In the genomic region with DNA sequence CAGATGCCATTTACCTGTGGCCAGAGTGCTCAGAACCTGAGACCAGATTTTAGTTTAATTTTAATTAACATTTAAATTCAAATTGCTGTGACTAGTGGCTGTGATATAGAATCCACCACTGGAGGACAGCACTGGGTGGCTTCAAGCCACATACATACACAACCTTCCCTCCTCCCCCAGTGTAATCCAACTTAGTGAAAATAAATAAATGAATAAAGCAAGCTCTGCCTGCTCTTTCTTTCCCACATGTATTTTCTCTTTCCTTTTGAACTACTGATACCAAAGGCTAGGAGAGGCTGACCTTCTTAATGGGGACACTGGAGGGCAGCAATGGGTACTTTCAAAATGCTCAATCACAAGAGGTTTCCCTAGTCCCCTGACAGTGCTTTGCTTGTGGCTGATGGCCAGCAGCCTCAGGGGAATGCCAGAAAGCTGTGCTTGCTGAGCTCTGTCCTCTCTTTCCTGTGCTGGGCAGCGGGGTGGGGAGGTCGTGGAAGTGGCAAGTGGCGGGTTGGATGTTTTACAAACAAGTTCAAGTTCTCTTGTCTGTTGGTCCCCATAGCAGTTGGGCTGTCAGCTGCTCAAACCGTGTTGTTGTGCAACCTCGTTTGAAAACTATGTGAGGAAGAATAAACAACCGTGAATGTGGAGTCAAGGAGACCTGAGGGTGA, we compare ENCODE assay signal across 7 mouse cellular contexts.
A peak's percentile ranks its signal among the peaks of the same experiment; 100 is the strongest.
DNase-seq lines count a peak whose midpoint lies in the region; ATAC-seq and TF ChIP-seq lines count a peak whose summit lies in the region.
"Not testable (repeated sequence)": the region's sequence is repeated elsewhere in the genome, so short reads cannot be mapped to it uniquely, and the experiment has no call there.

No protein-coding gene starts in this region.

- not testable (repeated sequence) for DNase-seq in G1E (ENCODE audit: low spot score); hindbrain, postnatal 0 days (ENCODE audit: low spot score); stomach, postnatal 0 days (ENCODE audit: low spot score)
- DNase-seq in adrenal gland, postnatal 14 days = peak; percentile 7
- peak; percentile 89 for DNase-seq in liver, adult 2 months (ENCODE audit: extremely low read depth, low read depth, low spot score)
- peak; percentile 48 for DNase-seq in lung, embryonic 14.5 days
- DNase-seq in lung, postnatal 10 days = peak; percentile 51

- H3K27me3 ChIP-seq in G1E (ENCODE audit: insufficient read depth, low read length); hindbrain, postnatal 0 days (ENCODE audit: insufficient read depth, low read length); liver, adult 2 months (ENCODE audit: control insufficient read depth, insufficient read depth, low read length); lung, embryonic 14.5 days (ENCODE audit: insufficient read depth, low read length); stomach, postnatal 0 days (ENCODE audit: control insufficient read depth, insufficient read depth, low read length): not testable (repeated sequence)

- not testable (repeated sequence) for H3K4me2 ChIP-seq in hindbrain, postnatal 0 days (ENCODE audit: low read depth, low read length); lung, embryonic 14.5 days; stomach, postnatal 0 days (replicated peaks; ENCODE audit: low read depth)

- H3K9me3 ChIP-seq in G1E (replicated peaks); hindbrain, postnatal 0 days (ENCODE audit: low read length); lung, embryonic 14.5 days (ENCODE audit: low read depth, low read length); stomach, postnatal 0 days (ENCODE audit: control insufficient read depth, low read length): not testable (repeated sequence)

- not testable (repeated sequence) for H3K27ac ChIP-seq in hindbrain, postnatal 0 days; lung, embryonic 14.5 days (ENCODE audit: low read depth); stomach, postnatal 0 days (replicated peaks)
- H3K27ac ChIP-seq in liver, adult 2 months (replicated peaks; ENCODE audit: insufficient read depth, low read depth, low read length) = peak overlapping the region; percentile 25; the same call in 1 of the 2 replicates

- H3K36me3 ChIP-seq in G1E (replicated peaks); hindbrain, postnatal 0 days (ENCODE audit: insufficient read depth, low read length); liver, adult 2 months (ENCODE audit: control insufficient read depth, insufficient read depth, low read length); lung, embryonic 14.5 days (ENCODE audit: insufficient read depth); stomach, postnatal 0 days (ENCODE audit: control insufficient read depth, insufficient read depth, low read length): not testable (repeated sequence)

- not testable (repeated sequence) for H3K4me3 ChIP-seq in G1E (ENCODE audit: low read depth, low read length); hindbrain, postnatal 0 days (ENCODE audit: low read length); liver, adult 2 months (ENCODE audit: insufficient read depth, low read depth, low read length); lung, embryonic 14.5 days (ENCODE audit: low read depth, low read length); stomach, postnatal 0 days (ENCODE audit: low read depth, low read length)

- not testable (repeated sequence) for TF ChIP-seq POLR2A in liver, adult 2 months (IDR thresholded peaks at IDR 0.05; ENCODE audit: extremely low read depth, insufficient read depth, low read length)

- WGBS in hindbrain, postnatal 0 days = 83% methylated on average over 6 of the region's 6 CpGs
- 22% methylated on average over 6 of the region's 6 CpGs for WGBS in liver, adult 2 months
- 58% methylated on average over 6 of the region's 6 CpGs for WGBS in lung, embryonic 14.5 days
- WGBS in stomach, postnatal 0 days = 71% methylated on average over 6 of the region's 6 CpGs

- TF ChIP-seq CTCF in G1E (IDR thresholded peaks at IDR 0.05; ENCODE audit: low read depth, low read length) = peak; percentile 11; the same call in 1 of the 2 replicates
- peak; percentile 17; the same call in 1 of the 2 replicates for TF ChIP-seq CTCF in hindbrain, postnatal 0 days (IDR thresholded peaks at IDR 0.05; ENCODE audit: low read depth)
- TF ChIP-seq CTCF in liver, adult 2 months (IDR thresholded peaks at IDR 0.05; ENCODE audit: low read depth, low read length) = not testable (repeated sequence)
- TF ChIP-seq CTCF in lung, embryonic 14.5 days (IDR thresholded peaks at IDR 0.05; ENCODE audit: low read depth) = peak; percentile 26; the same call in 1 of the 2 replicates
- peak; percentile 26 for TF ChIP-seq CTCF in stomach, postnatal 0 days (IDR thresholded peaks at IDR 0.05; ENCODE audit: low read depth)

- H3K9ac ChIP-seq in hindbrain, postnatal 0 days (replicated peaks; ENCODE audit: low read length); liver, adult 2 months (ENCODE audit: low read depth, low read length); lung, embryonic 14.5 days; stomach, postnatal 0 days (ENCODE audit: low read length): not testable (repeated sequence)

- H3K4me1 ChIP-seq in G1E (ENCODE audit: insufficient read depth, low read depth, low read length); hindbrain, postnatal 0 days (ENCODE audit: insufficient read depth, low read length); liver, adult 2 months (ENCODE audit: control insufficient read depth, insufficient read depth, low read length); lung, embryonic 14.5 days (ENCODE audit: insufficient read depth); stomach, postnatal 0 days (replicated peaks; ENCODE audit: control insufficient read depth, insufficient read depth): not testable (repeated sequence)

- not testable (repeated sequence) for TF ChIP-seq EP300 in stomach, postnatal 0 days (optimal IDR thresholded peaks at IDR 0.05)

- ATAC-seq in G1E (ENCODE audit: extremely low read depth, insufficient number of reproducible peaks, low FRiP score, poor library complexity, severe bottlenecking); hindbrain, postnatal 0 days; lung, embryonic 14.5 days (ENCODE audit: insufficient read depth); stomach, postnatal 0 days (ENCODE audit: low FRiP score, low TSS enrichment): not testable (repeated sequence)

- not testable (repeated sequence) for H3K79me2 ChIP-seq in liver, adult 2 months (ENCODE audit: control insufficient read depth, insufficient read depth, low read length)
